Comparison of ENCODE assay signal across 13 mouse cellular contexts in genomic region chr5:75199698-75200365, GRCm38 (mm10). TPM values are rescaled to one million over a fixed set of nuclear protein-coding genes. Genes with fewer than 3 reads are reported as not detected.
DNase-seq lines count a peak whose midpoint lies in the region; ATAC-seq lines count a peak whose summit lies in the region.
"Had no signal": no experiment of that assay in that cellular context is flagged by ENCODE, and none has a peak within 500 bp of the region (broad histone marks: within the 10 kb centered on the region; RNA-seq: fewer than 3 reads in every experiment).

No protein-coding gene starts in this region.

- H3K36me3 ChIP-seq in neural tube, embryonic 13.5 days, result no peaks in the 10 kb centered on the region
- H3K36me3 ChIP-seq in limb, embryonic 15.5 days, result peaks cover 38% of the 10 kb centered on the region
- H3K36me3 ChIP-seq in intestine, embryonic 15.5 days, result no peaks in the 10 kb centered on the region

- WGBS in neural tube, embryonic 13.5 days, result 56% methylated on average over 9 of the region's 9 CpGs
- 51% methylated on average over 9 of the region's 9 CpGs for WGBS in limb, embryonic 15.5 days
- 70% methylated on average over 9 of the region's 9 CpGs for WGBS in intestine, embryonic 15.5 days

- H3K4me3 ChIP-seq in neural tube, embryonic 13.5 days, result no peak overlapping the region
- no peak overlapping the region for H3K4me3 ChIP-seq in limb, embryonic 15.5 days
- H3K4me3 ChIP-seq in intestine, embryonic 15.5 days (replicated peaks), result no peak overlapping the region
- H3K4me3 ChIP-seq: myocyte had no signal

- no peaks in the 10 kb centered on the region for H3K9me3 ChIP-seq in neural tube, embryonic 13.5 days
- no peaks in the 10 kb centered on the region for H3K9me3 ChIP-seq in limb, embryonic 15.5 days
- H3K9me3 ChIP-seq in intestine, embryonic 15.5 days, result no peaks in the 10 kb centered on the region

- peaks cover 21% of the 10 kb centered on the region for H3K4me1 ChIP-seq in neural tube, embryonic 13.5 days (replicated peaks)
- no peaks in the 10 kb centered on the region for H3K4me1 ChIP-seq in limb, embryonic 15.5 days
- no peaks in the 10 kb centered on the region for H3K4me1 ChIP-seq in intestine, embryonic 15.5 days (replicated peaks)

- peak; percentile 36; the same call in 1 of the 2 replicates for ATAC-seq in neural tube, embryonic 13.5 days (ENCODE audit: low read depth)
- peak; percentile 19; the same call in 1 of the 2 replicates for ATAC-seq in limb, embryonic 15.5 days (ENCODE audit: insufficient number of reproducible peaks, low FRiP score, low TSS enrichment, low read depth)
- ATAC-seq in intestine, embryonic 15.5 days, result no peak

- no peaks in the 10 kb centered on the region for H3K27me3 ChIP-seq in neural tube, embryonic 13.5 days
- H3K27me3 ChIP-seq in limb, embryonic 15.5 days, result no peaks in the 10 kb centered on the region
- no peaks in the 10 kb centered on the region for H3K27me3 ChIP-seq in intestine, embryonic 15.5 days (replicated peaks)

- no peak overlapping the region for H3K9ac ChIP-seq in neural tube, embryonic 13.5 days
- no peak overlapping the region for H3K9ac ChIP-seq in limb, embryonic 15.5 days
- H3K9ac ChIP-seq in intestine, embryonic 15.5 days, result no peak overlapping the region

- H3K4me2 ChIP-seq in neural tube, embryonic 13.5 days, result no peak overlapping the region
- no peak overlapping the region for H3K4me2 ChIP-seq in limb, embryonic 15.5 days
- no peak overlapping the region for H3K4me2 ChIP-seq in intestine, embryonic 15.5 days (replicated peaks)

- H3K27ac ChIP-seq in neural tube, embryonic 13.5 days (replicated peaks), result peak overlapping the region; percentile 55
- H3K27ac ChIP-seq in limb, embryonic 15.5 days, result no peak overlapping the region; the same call in 1 of the 2 replicates
- no peak overlapping the region for H3K27ac ChIP-seq in intestine, embryonic 15.5 days

- peak; percentile 38 to 49 for DNase-seq in cerebellum, postnatal 10 days
- no peak for DNase-seq in cerebellum, adult 8-10 months
- DNase-seq in neural tube, embryonic 10.5 days (ENCODE audit: extremely low spot score, low spot score), result no peak
- no peak for DNase-seq in adrenal gland, adult 18-20 months (ENCODE audit: low spot score in 2 of 2)
- no peak for DNase-seq in thymus, postnatal 10 days (ENCODE audit: low spot score in 2 of 2)
- DNase-seq: cerebellum, adult 2 months; left cerebral cortex, postnatal 4 days; lung, adult 18-20 months; thymus, postnatal 14 days had no signal

RNA-seq across cellular contexts. Expression of gene Pdgfra, which starts 47.7 kb away (rescaled TPM):
- 11.3 and 16.4 TPM in 2 replicates for polyA plus RNA-seq in neural tube, embryonic 13.5 days (2015; fragmentation: Nextera tagmentation; extraction: Ambion mirVana)
- polyA plus RNA-seq in limb, embryonic 15.5 days (2015; fragmentation: Nextera tagmentation; extraction: Ambion mirVana), result 82.8 and 96.9 TPM in 2 replicates
- total RNA-seq in adrenal gland, adult 18-20 months (2021), result 10 to 100 TPM; 32.4 to 39.2 TPM
- 32.9 and 37.2 TPM in 2 replicates for polyA plus RNA-seq in intestine, embryonic 15.5 days (2015; fragmentation: Nextera tagmentation; extraction: Ambion mirVana)

Comparison
In these comparisons a context has a peak if more than half of its experiments do, and no peak if none do; other contexts are left out.
1. DNase-seq: peak in cerebellum, postnatal 10 days (2 of 2); none in cerebellum, adult 8-10 months (single experiment), neural tube, embryonic 10.5 days (single experiment), adrenal gland, adult 18-20 months (0 of 2) and thymus, postnatal 10 days (0 of 2).